Mouse (Mus musculus) thymus, adult 2 months (tissue): ENCODE results near the gene Itgb6. TPM values are rescaled to one million over a fixed set of nuclear protein-coding genes. Genes with fewer than 3 reads are reported as not detected.

Experiments used
- DNase-seq: peaks from one replicate; pipeline ENCODE4 v3.0.0; 2021
- H3K27ac ChIP-seq: fragments of 200-500 bp; 2 replicates; pipeline ENCODE4 v1.5.1; 2012; ENCODE audit warnings: low read length, control low read depth; ENCODE audit not compliant: control insufficient read depth, insufficient read depth
- H3K27me3 ChIP-seq: fragments of 200-500 bp; 2 replicates; pipeline ENCODE4 v1.6.1; 2012; ENCODE audit warnings: mild to moderate bottlenecking, low read length, moderate library complexity, mixed read lengths; ENCODE audit not compliant: control insufficient read depth, insufficient read depth
- H3K36me3 ChIP-seq: fragments of 200-500 bp; 2 replicates; pipeline ENCODE4 v1.6.1; 2012; ENCODE audit warnings: mild to moderate bottlenecking, low read length, moderate library complexity; ENCODE audit not compliant: control insufficient read depth, insufficient read depth
- H3K4me1 ChIP-seq: fragments of 200-500 bp; replicated peaks from 2 replicates; pipeline ENCODE4 v1.6.1; 2012; ENCODE audit warnings: low read length; ENCODE audit not compliant: control insufficient read depth, insufficient read depth
- H3K4me3 ChIP-seq: fragments of 200-500 bp; 2 replicates; pipeline ENCODE4 v1.5.1; 2012; ENCODE audit warnings: mild to moderate bottlenecking, low read length, control low read depth, moderate library complexity; ENCODE audit not compliant: control insufficient read depth, insufficient read depth
- CTCF ChIP-seq: fragments of 200-500 bp; IDR thresholded peaks from 2 replicates; pipeline ENCODE4 v1.5.1; 2012; ENCODE audit warnings: mild to moderate bottlenecking, control low read depth, low read length, moderate library complexity, borderline replicate concordance; ENCODE audit not compliant: control insufficient read depth, poor library complexity, insufficient read depth; ENCODE audit errors: extremely low read depth
- POLR2A ChIP-seq: fragments of 200-500 bp; IDR thresholded peaks from 2 replicates; pipeline ENCODE4 v1.6.1; 2012; ENCODE audit warnings: mild to moderate bottlenecking, low read length, control low read depth, moderate library complexity; ENCODE audit not compliant: control insufficient read depth, poor library complexity, insufficient read depth; ENCODE audit errors: extremely low read depth
- WGBS: fragments of 180-500 bp; shearing (Covaris S2); methylation state at CpG from one replicate; pipeline ENCODE4 v1.1.7; 2018; 5-methylcytosine and 5-hydroxymethylcytosine counted together
- polyA plus RNA-seq: library from polyadenylated mRNA; depleted of rRNA; stranded (reverse); fragments of >200 nt; gene quantifications from 2 replicates; pipeline ENCODE4 v1.2.3, GENCODE M21; 2012

Itgb6 gene
- polyA plus RNA-seq, 1 experiment, result 1.2 TPM

DNA sequence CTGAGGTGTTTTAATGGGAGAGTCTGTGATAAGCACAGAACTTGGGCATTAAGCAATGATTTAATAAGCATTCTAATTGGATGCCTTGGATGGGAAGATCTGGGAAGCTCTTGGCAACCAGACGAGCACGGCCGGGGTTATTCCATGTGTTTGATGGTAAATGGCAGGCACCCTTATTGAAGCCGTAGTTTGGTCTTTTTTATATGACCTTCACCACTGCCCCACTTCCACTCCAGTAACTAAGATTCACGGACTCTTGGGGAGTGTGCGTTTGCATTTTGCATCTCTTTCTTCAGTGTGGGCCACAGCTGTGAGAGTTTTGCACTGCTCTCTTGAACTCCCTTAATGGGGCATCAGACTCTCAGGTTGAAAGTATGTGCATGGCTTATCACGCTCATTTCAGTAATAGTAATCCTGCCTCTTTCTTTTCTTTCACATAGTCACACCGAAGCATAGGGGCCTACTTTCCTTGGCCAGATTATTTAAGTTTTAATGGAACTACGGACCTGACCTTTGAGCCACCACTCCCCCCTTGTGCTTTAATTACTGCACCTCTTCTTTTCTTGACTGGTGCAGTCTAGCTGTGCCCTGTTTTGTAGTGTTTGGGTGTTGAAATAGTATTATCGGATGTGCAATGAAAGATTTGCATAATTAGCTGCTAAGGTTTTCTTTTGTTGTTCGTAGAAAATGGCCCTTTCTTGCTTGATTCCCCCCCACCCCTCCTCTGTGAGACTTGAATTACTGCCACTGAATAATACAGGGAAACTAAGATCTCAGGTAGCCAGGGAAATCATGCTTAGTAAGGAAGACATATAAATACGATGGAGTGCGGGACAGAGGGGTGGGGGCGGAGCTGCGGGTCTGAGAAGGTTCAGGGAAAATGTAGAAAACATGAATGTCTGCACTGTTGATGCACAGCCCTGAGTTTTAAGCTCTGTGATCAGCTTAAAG, 109.3 kb downstream of the Itgb6 start:
- no peak overlapping the region for H3K4me3 ChIP-seq
- TF ChIP-seq POLR2A (no peak), CTCF (no peak)

DNA sequence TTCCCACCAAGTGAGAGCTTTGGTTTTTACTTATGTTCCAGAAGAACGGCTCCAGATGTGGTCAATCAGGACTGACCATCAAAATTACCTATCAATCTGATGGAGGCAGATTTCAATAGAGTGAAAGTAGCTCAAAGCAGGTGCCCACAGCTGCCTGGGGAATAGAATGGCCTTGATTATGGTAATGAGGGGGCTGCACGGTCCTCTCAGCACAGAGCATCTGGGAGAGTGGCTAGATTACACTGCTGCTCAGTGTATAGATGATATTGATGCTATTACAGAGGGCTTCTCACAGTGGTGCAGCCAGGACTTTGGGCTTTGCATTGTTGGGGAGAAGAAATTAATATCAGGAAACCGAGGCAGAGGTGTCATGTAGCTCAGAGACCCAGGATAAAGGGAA, 110.8 kb downstream of the Itgb6 start:
- TF ChIP-seq CTCF (no peak), POLR2A (no peak)
- Histone ChIP-seq H3K27ac (no peak overlapping the region), H3K27me3 (no peaks in the 10 kb centered on the region), H3K36me3 (no peaks in the 10 kb centered on the region), H3K4me3 (no peak overlapping the region), H3K4me1 (no peaks in the 10 kb centered on the region)
- WGBS, result 87% methylated on average over 3 of the region's 3 CpGs
- no peak for DNase-seq

More for the DNA sequence above, 109.3 kb downstream of the Itgb6 start:
- no peak overlapping the region for H3K27ac ChIP-seq
- 98% methylated on average over 15 of the region's 15 CpGs for WGBS
- DNase-seq, result no peak
- no peaks in the 10 kb centered on the region for H3K27me3 ChIP-seq
- H3K36me3 ChIP-seq, result no peaks in the 10 kb centered on the region
- H3K4me1 ChIP-seq, result no peaks in the 10 kb centered on the region

DNA sequence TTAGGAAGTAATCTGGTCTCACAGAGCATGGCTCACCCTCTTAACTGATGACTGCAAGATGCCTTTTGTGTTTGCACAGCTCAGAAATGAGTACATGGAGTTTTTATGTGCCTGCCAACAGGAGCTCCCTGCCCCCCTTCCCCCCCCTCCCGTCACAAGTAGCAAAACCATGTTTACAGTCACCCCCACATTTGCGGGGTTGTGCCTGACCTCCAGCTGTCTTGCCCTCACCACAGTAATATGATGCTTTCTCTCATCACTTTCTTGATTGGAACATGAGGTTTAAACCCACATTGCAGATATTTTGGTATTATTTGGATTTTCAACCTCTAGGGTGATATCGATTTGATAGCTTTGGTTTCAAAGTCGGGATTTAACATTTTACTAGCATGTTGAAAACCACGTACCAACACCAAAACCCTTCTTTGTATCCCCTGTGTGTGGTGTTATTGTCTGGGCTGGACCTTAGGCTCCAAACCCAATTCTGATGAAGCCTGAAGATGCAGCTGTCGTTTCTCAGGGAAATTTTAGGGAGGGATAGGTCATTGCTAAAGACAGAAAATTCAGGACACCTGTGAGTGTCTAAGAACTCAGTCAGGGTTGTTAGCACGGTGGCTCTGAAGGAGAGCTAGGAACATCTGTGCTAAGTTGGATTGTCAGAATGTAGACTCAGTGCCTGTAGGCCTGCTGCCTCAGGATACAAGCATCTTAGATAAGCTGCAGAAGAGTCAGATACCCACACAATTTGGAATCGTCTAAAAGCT, 112.8 kb downstream of the Itgb6 start:
- H3K4me3 ChIP-seq, result no peak overlapping the region
- WGBS, result 87% methylated on average over 8 of the region's 8 CpGs
- no peak for TF ChIP-seq CTCF
- TF ChIP-seq POLR2A, result no peak
- no peak overlapping the region for H3K27ac ChIP-seq
- no peaks in the 10 kb centered on the region for H3K4me1 ChIP-seq
- no peaks in the 10 kb centered on the region for H3K27me3 ChIP-seq
- no peaks in the 10 kb centered on the region for H3K36me3 ChIP-seq
- no peak for DNase-seq

DNA sequence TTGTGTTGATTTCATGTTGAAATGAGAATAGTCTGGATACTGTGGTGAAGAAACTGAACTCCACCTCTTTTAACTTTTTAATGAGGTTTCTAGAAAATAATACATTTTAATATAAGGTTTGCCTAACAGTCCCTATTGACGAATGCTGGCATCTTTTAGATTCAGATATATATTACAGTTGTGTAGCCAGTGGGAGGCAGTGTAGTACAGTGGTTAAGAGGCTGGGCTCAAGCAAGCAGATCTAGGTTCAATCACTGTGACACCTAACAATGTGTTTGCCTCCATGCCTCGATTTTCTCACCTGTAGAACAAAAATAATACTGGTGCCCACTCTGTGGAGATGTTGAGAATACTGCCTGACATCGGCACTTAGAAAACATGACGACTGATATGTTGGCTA, 114.5 kb downstream of the Itgb6 start:
- WGBS, result 77% methylated on average over 4 of the region's 4 CpGs
- peak; percentile 11 for DNase-seq
- Histone ChIP-seq H3K4me1 (no peaks in the 10 kb centered on the region), H3K27ac (no peak overlapping the region), H3K4me3 (no peak overlapping the region), H3K36me3 (no peaks in the 10 kb centered on the region), H3K27me3 (no peaks in the 10 kb centered on the region)
- TF ChIP-seq POLR2A (no peak), CTCF (no peak)

DNA sequence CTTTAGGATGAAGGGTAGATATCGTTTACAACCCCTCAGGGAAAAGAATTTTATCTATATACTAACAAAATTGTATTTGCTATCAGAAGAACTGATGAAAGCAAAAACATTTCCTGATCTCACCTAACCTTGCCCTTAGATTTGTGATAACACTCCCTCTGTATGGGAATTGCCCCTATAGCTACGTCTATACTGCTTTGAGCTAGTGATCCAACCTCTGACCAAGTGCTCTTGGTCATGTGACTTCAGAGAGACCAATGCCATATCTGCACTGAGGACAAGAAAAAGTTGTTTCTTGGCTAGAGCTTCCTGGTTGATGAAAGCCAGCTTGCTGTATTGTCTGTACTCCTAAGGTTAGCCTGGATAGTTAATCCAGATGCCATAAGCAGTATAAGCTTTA, 121.1 kb downstream of the Itgb6 start:
- DNase-seq, result no peak
- Histone ChIP-seq H3K27ac (no peak overlapping the region), H3K27me3 (no peaks in the 10 kb centered on the region), H3K36me3 (no peaks in the 10 kb centered on the region), H3K4me3 (no peak overlapping the region), H3K4me1 (no peaks in the 10 kb centered on the region)
- WGBS, result 94% methylated on average over 2 of the region's 2 CpGs
- TF ChIP-seq CTCF, result no peak
- TF ChIP-seq POLR2A, result no peak

DNA sequence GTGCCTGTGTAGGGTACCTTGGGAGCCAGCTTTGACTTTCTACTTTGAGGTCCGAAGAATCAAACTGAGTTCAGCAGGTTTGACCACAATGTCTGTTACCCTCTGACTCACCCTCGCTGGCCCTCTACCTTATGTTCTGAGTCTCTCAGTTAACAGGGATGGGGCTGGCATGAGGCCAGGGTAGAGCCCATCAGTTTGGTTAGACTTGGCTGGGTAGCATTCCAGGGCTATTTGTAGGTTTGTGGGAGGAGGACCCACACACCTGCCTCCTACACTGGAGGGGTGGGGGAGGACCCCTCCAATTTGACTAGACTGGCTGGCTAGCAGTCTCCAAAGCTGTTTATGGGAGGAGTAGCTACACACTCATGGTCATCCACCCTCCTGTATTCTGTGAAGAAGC, 121.6 kb downstream of the Itgb6 start:
- DNase-seq, result no peak
- 92% methylated on average over 2 of the region's 2 CpGs for WGBS

More for the DNA sequence above, 121.6 kb downstream of the Itgb6 start:
- H3K27ac ChIP-seq, result no peak overlapping the region
- TF ChIP-seq CTCF, result no peak
- TF ChIP-seq POLR2A, result no peak
- H3K36me3 ChIP-seq, result no peaks in the 10 kb centered on the region
- no peak overlapping the region for H3K4me3 ChIP-seq
- H3K27me3 ChIP-seq, result no peaks in the 10 kb centered on the region
- no peaks in the 10 kb centered on the region for H3K4me1 ChIP-seq
